Mouse (Mus musculus) fibroblast of lung, adult 2 months (primary cell): ENCODE data around the gene Olfr1315-ps1.

Experiments used
- DNase-seq: peaks from one replicate; pipeline ENCODE4 v3.0.0-alpha.2; 2011; ENCODE audit warnings: low read depth

Gene Olfr1315-ps1

DNA sequence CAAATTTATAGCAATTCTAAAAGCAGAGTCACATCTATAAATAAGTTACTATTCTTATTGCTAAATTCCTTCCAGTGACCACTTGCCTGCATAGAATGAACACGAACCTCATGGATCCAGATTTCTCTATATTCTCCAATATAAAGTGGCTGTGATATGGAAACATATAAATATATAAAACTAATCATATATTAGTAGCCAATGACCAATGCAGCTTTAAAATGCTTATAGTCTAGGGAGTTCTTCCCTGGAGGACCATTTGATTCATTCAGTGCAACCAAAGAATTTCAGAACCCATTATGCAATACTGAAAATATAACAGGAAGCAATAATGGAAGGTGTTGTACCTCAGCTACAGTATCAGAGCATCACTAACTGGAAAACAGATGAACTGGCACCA, at the start of gene Olfr1315-ps1:
Gene Olfr1315-ps1 (minus strand): TSS at position 101 of the 400 bp plus-strand sequence.
- DNase-seq: no peak

DNA sequence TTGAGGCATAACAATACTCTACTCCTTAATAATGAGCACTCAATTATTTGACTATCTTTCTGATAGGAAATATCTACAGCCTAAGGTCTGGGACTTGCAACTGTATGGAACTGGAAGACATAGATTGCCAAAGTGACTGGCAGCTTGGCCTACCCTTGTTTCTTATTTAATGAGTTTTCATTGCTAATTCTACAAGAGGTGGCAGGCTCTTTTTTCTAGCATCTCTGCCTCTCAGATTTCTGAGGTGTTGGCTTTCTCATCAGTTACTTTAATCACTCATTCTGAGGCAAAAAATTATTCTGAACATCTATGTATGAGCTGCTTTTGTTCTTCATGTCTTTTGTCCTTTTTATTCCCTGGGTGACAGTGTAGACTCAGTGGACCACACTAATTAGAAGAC, 38.7 kb upstream of the Olfr1315-ps1 start, which contains the start of gene Olfr1318:
Gene Olfr1318 (plus strand): TSS at position 301 of the 400 bp plus-strand sequence.
- no peak for DNase-seq

DNA sequence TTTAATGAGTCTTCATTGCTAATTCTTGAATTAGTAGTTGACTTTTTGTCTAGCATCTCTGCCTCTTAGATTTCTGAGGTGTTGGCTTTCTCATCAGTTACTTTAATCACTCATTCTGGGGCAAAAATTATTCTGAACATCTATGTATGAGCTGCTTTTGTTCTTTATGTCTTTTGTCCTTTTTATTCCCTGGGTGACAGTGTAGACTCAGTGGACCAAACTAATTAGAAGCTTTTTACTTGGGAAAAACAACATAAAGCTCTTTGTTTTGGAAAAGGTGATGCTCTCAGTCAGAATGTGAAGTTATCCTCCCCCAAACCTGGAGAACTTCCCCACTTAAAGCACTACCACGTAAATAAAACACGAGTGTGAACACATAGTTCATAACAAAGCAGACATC, 24.8 kb upstream of the Olfr1315-ps1 start, which contains the start of gene Olfr1317:
Gene Olfr1317 (plus strand): TSS at position 301 of the 400 bp plus-strand sequence.
- no peak for DNase-seq

DNA sequence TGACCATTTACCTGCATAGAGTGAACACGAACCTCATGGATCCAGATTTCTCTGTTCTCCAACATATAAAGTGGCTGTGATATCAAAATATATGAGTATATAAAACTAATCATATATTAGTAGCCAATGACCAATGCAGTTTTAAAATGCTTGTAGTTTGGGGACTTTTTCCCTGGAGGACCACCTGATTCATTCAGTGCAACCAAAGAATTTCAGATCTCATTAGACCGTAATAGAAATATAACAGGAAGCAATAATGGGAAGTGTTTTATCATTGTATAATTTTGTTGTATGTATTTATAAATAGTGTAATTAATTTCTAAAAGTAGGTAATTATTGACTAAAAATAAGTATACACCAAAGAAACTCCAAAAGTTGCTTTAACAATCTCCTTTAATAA, 19.6 kb upstream of the Olfr1315-ps1 start, which contains the start of gene Olfr1316:
Gene Olfr1316 (minus strand): TSS at position 101 of the 400 bp plus-strand sequence.
- DNase-seq: no peak

DNA sequence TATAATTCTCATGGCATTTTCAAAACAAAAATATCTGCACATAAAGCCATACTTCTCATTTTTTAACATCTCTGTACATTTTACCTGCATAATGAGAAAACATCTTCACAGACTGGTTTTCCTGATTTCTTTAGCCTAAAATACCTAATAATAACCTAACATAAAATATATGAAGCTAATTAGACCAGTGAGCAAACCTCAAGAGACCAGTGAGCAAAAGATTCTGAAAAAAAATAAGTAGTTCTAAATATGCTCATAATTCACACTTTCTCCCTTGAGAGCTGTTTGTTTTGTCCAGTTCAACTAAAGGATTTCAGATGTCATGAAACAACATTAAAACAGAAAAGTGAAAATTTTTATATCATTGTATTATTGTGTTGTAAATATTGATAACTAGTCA, 18.6 kb downstream of the Olfr1315-ps1 start, which contains the start of gene Olfr1314:
Gene Olfr1314 (minus strand): TSS at position 101 of the 400 bp plus-strand sequence.
- no peak for DNase-seq

DNA sequence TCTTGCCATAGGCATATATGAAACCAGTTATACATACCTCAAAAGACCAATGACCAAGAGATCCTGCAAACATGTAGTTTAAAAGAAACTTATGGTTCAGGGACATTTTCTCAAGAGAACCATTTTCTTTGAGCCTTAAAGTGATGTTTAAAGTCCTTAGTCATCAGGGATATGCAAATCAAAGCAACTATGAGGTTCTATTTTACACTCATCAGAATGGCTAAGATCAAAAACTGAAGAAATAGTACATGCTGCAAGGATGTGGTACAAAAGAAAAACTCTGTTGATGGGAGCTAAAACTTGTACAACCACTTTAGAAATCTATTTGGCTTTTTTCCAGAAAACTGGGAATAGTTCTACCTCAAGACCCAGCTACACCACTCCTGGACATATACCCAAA, 37.5 kb downstream of the Olfr1315-ps1 start, which contains the start of gene Olfr1313:
Gene Olfr1313 (minus strand): TSS at position 101 of the 400 bp plus-strand sequence.
- no peak for DNase-seq
